Mouse (Mus musculus) embryonic facial prominence, embryonic 11.5 days (tissue): ENCODE data around the gene Tmem101. TPM values are rescaled to one million over a fixed set of nuclear protein-coding genes. Genes with fewer than 3 reads are reported as not detected.

Source experiments
- ATAC-seq: fragments of 200-750 bp; cut with Nextera tagmentation; replicated peaks from 2 replicates; pipeline ENCODE4 v1.8.0; 2017; ENCODE audit warnings: low read depth; ENCODE audit not compliant: insufficient number of reproducible peaks, low FRiP score, low TSS enrichment
- DNase-seq: peaks from one replicate; pipeline ENCODE4 v3.0.0-alpha.2; 2015; ENCODE audit warnings: low spot score
- H3K27ac ChIP-seq: fragments of 300-500 bp; sonication (generic); replicated peaks from 2 replicates; pipeline ENCODE4 v1.5.1; 2014; ENCODE audit warnings: mild to moderate bottlenecking, low read depth, low read length, control low read depth
- H3K27me3 ChIP-seq: fragments of 300-500 bp; sonication (generic); 2 replicates; pipeline ENCODE4 v1.6.1; 2014; ENCODE audit warnings: mild to moderate bottlenecking, low read length, moderate library complexity, mixed read lengths; ENCODE audit not compliant: control insufficient read depth, insufficient read depth
- H3K36me3 ChIP-seq: fragments of 300-500 bp; sonication (generic); replicated peaks from 2 replicates; pipeline ENCODE4 v1.6.1; 2014; ENCODE audit warnings: low read depth, mild to moderate bottlenecking, low read length, moderate library complexity, mixed read lengths; ENCODE audit not compliant: control insufficient read depth, insufficient read depth
- H3K4me1 ChIP-seq: fragments of 300-500 bp; sonication (generic); 2 replicates; pipeline ENCODE4 v1.6.1; 2014; ENCODE audit warnings: low read length, mixed read lengths; ENCODE audit not compliant: control insufficient read depth, insufficient read depth
- H3K4me2 ChIP-seq: fragments of 300-500 bp; sonication (generic); 2 replicates; pipeline ENCODE4 v1.6.1; 2014; ENCODE audit warnings: low read depth, mild to moderate bottlenecking, control low read depth, low read length, moderate library complexity
- H3K4me3 ChIP-seq: fragments of 300-500 bp; sonication (generic); 2 replicates; pipeline ENCODE4 v1.5.1; 2014; ENCODE audit warnings: low read depth, low read length, control low read depth
- H3K9ac ChIP-seq: fragments of 300-500 bp; sonication (generic); replicated peaks from 2 replicates; pipeline ENCODE4 v1.6.1; 2014; ENCODE audit warnings: mild to moderate bottlenecking, control low read depth, low read length
- H3K9me3 ChIP-seq: fragments of 300-500 bp; sonication (generic); replicated peaks from 2 replicates; pipeline ENCODE4 v1.6.1; 2016; ENCODE audit warnings: mild to moderate bottlenecking, low read length, inconsistent platforms, mixed read lengths; ENCODE audit not compliant: control insufficient read depth
- WGBS: fragments of 180-500 bp; shearing (Covaris S2); extraction: QIAGEN DNeasy Blood & Tissue Kit; methylation state at CpG from one replicate; pipeline ENCODE4 v1.1.7; 2014; 5-methylcytosine and 5-hydroxymethylcytosine counted together
- polyA plus RNA-seq: library from polyadenylated mRNA; unstranded; fragments of >200 nt; fragmentation: Nextera tagmentation; extraction: Ambion mirVana; gene quantifications from 2 replicates; pipeline ENCODE4 v1.2.1, GENCODE M21; 2014

Tmem101 gene
- polyA plus RNA-seq, 1 experiment from 2014 or later = 37.0 TPM

GRCm38 (mm10) chr11:102146005-102146404, 10.2 kb downstream of the Tmem101 start:
- DNase-seq (no peak), ATAC-seq (no peak)
- H3K4me3 ChIP-seq = no peak overlapping the region; the same call in 1 of the 2 replicates
- H3K4me1 ChIP-seq = no peaks in the 10 kb centered on the region
- no peaks in the 10 kb centered on the region for H3K9me3 ChIP-seq
- no peak overlapping the region for H3K9ac ChIP-seq
- no peak overlapping the region for H3K4me2 ChIP-seq
- WGBS = 4% methylated on average over 16 of the region's 16 CpGs
- H3K27ac ChIP-seq = no peak overlapping the region
- H3K27me3 ChIP-seq = peaks cover 44% of the 10 kb centered on the region
- no peaks in the 10 kb centered on the region for H3K36me3 ChIP-seq

GRCm38 (mm10) chr11:102145471-102146001, 10.7 kb downstream of the Tmem101 start, which contains the start of gene Nags:
Gene Nags, plus strand, starts transcription at chr11:102145513.
- peak within 1 kb of the TSS; percentile 43 for H3K4me2 ChIP-seq
- no peak within 1 kb of the TSS for H3K9ac ChIP-seq
- no peak for DNase-seq

GRCm38 (mm10) chr11:102144957-102145470, 11.2 kb downstream of the Tmem101 start:
- no peak for DNase-seq
- Histone ChIP-seq H3K9me3 (no peaks in the 10 kb centered on the region), H3K9ac (no peak overlapping the region), H3K4me1 (no peaks in the 10 kb centered on the region), H3K4me2 (peak overlapping the region; percentile 43), H3K27ac (no peak overlapping the region), H3K36me3 (no peaks in the 10 kb centered on the region), H3K27me3 (peaks cover 44% of the 10 kb centered on the region), H3K4me3 (peak overlapping the region; percentile 24; the same call in 1 of the 2 replicates)
- ATAC-seq = no peak
- 27% methylated on average over 13 of the region's 13 CpGs for WGBS

More at GRCm38 (mm10) chr11:102145471-102146001, 10.7 kb downstream of the Tmem101 start, which contains the start of gene Nags:
- 1% methylated on average over 50 of the region's 50 CpGs for whole genome bisulfite sequencing
- Histone ChIP-seq H3K4me1 (no peaks in the 10 kb centered on the region), H3K36me3 (no peaks in the 10 kb centered on the region), H3K4me3 (peak within 1 kb of the TSS; percentile 24), H3K27me3 (peaks cover 44% of the 10 kb centered on the region), H3K9me3 (no peaks in the 10 kb centered on the region), H3K27ac (no peak within 1 kb of the TSS)
- peak; percentile 36; the same call in 1 of the 2 replicates for ATAC-seq

- ATAC-seq (no peak), DNase-seq (no peak)
- Histone ChIP-seq H3K9me3 (no peaks in the 10 kb centered on the region), H3K4me3 (no peak overlapping the region), H3K27me3 (peaks cover 32% of the 10 kb centered on the region), H3K36me3 (no peaks in the 10 kb centered on the region), H3K4me2 (no peak overlapping the region), H3K4me1 (no peaks in the 10 kb centered on the region; the same call in 1 of the 2 replicates), H3K27ac (no peak overlapping the region), H3K9ac (no peak overlapping the region)
- WGBS = 67% methylated on average over 7 of the region's 7 CpGs
These were observed 13.8 kb downstream of the Tmem101 start for GRCm38 (mm10) chr11:102142355-102142754.

- H3K9ac ChIP-seq = no peak overlapping the region
- H3K36me3 ChIP-seq = no peaks in the 10 kb centered on the region
- H3K27ac ChIP-seq = no peak overlapping the region
- H3K27me3 ChIP-seq = peaks cover 14% of the 10 kb centered on the region
- no peaks in the 10 kb centered on the region; the same call in 1 of the 2 replicates for H3K4me1 ChIP-seq
- DNase-seq (peak; percentile 86), ATAC-seq (no peak)
- H3K4me2 ChIP-seq = no peak overlapping the region
- 2% methylated on average over 5 of the region's 5 CpGs for WGBS
- no peaks in the 10 kb centered on the region for H3K9me3 ChIP-seq
- H3K4me3 ChIP-seq = no peak overlapping the region
These were observed 15.7 kb downstream of the Tmem101 start for GRCm38 (mm10) chr11:102140508-102140907.

- Histone ChIP-seq H3K4me2 (peak overlapping the region; percentile 50), H3K4me3 (no peak overlapping the region), H3K27ac (no peak overlapping the region), H3K36me3 (no peaks in the 10 kb centered on the region), H3K9me3 (no peaks in the 10 kb centered on the region), H3K27me3 (peaks cover 2% of the 10 kb centered on the region; the same call in 1 of the 2 replicates), H3K4me1 (no peaks in the 10 kb centered on the region; the same call in 1 of the 2 replicates), H3K9ac (peak overlapping the region; percentile 14; the same call in 1 of the 2 replicates)
- no peak; the same call in 1 of the 2 replicates for ATAC-seq
- peak; percentile 87 for DNase-seq
- WGBS = under 1% methylated on average over 18 of the region's 18 CpGs
These were observed 17.8 kb downstream of the Tmem101 start for GRCm38 (mm10) chr11:102138447-102138740.

- Histone ChIP-seq H3K9me3 (no peaks in the 10 kb centered on the region), H3K4me3 (no peak overlapping the region), H3K4me2 (peak overlapping the region; percentile 50), H3K27ac (no peak overlapping the region), H3K9ac (peak overlapping the region; percentile 14; the same call in 1 of the 2 replicates), H3K27me3 (peaks cover 2% of the 10 kb centered on the region; the same call in 1 of the 2 replicates), H3K4me1 (no peaks in the 10 kb centered on the region; the same call in 1 of the 2 replicates), H3K36me3 (no peaks in the 10 kb centered on the region)
- WGBS = 41% methylated on average over 13 of the region's 13 CpGs
- DNase-seq (no peak), ATAC-seq (no peak; the same call in 1 of the 2 replicates)
These were observed 18.4 kb downstream of the Tmem101 start for GRCm38 (mm10) chr11:102137625-102138446.
